16 mouse cellular contexts compared by ENCODE assay signal in genomic region chr1:76658228-76658627, GRCm38 (mm10).
DNase-seq lines count a peak whose midpoint lies in the region; ATAC-seq lines count a peak whose summit lies in the region.
"Had no signal": no experiment of that assay in that cellular context is flagged by ENCODE, and none has a peak within 500 bp of the region (broad histone marks: within the 10 kb centered on the region; RNA-seq: fewer than 3 reads in every experiment).

No protein-coding gene starts in this region.

- H3K9ac ChIP-seq in heart, embryonic 12.5 days = no peak overlapping the region
- H3K9ac ChIP-seq in lung, embryonic 16.5 days (ENCODE audit: low read length) = no peak overlapping the region
- H3K9ac ChIP-seq in liver, embryonic 12.5 days = no peak overlapping the region
- H3K9ac ChIP-seq: embryonic facial prominence, embryonic 15.5 days; neural tube, embryonic 13.5 days had no signal

- no peak overlapping the region for H3K27ac ChIP-seq in heart, embryonic 12.5 days (ENCODE audit: poor library complexity, severe bottlenecking)
- H3K27ac ChIP-seq in lung, embryonic 16.5 days (ENCODE audit: low read length) = no peak overlapping the region
- H3K27ac ChIP-seq in liver, embryonic 12.5 days = no peak overlapping the region
- H3K27ac ChIP-seq: embryonic facial prominence, embryonic 15.5 days; kidney, postnatal 0 days; neural tube, embryonic 13.5 days had no signal

- WGBS in heart, embryonic 12.5 days = 14% methylated on average over 4 of the region's 4 CpGs
- 41% methylated on average over 4 of the region's 4 CpGs for WGBS in lung, embryonic 16.5 days
- WGBS in liver, embryonic 12.5 days (ENCODE audit: insufficient replicate concordance) = 62% methylated on average over 4 of the region's 4 CpGs

- H3K4me2 ChIP-seq in heart, embryonic 12.5 days = no peak overlapping the region
- H3K4me2 ChIP-seq in lung, embryonic 16.5 days (ENCODE audit: low read depth, low read length) = no peak overlapping the region
- H3K4me2 ChIP-seq in liver, embryonic 12.5 days = no peak overlapping the region
- H3K4me2 ChIP-seq: embryonic facial prominence, embryonic 15.5 days; neural tube, embryonic 13.5 days had no signal

- peak; percentile 75 to 85 for DNase-seq in adrenal gland, adult (ENCODE audit: inconsistent age in 2 of 2, low spot score in 1 of 2)
- DNase-seq in adrenal gland, adult 8-10 months = peak; percentile 64
- DNase-seq in layer of hippocampus, postnatal 25 days (ENCODE audit: extremely low spot score in 1 of 2, low spot score in 1 of 2) = no peak
- no peak for DNase-seq in left cerebral cortex, postnatal 4 days
- DNase-seq: gastrocnemius, postnatal 36 days; midbrain, embryonic 14.5 days; right cerebral cortex, postnatal 25 days; thymus, postnatal 36 days had no signal

- H3K4me1 ChIP-seq in heart, embryonic 12.5 days (replicated peaks) = peaks cover 8% of the 10 kb centered on the region
- no peaks in the 10 kb centered on the region for H3K4me1 ChIP-seq in lung, embryonic 16.5 days (replicated peaks; ENCODE audit: control insufficient read depth, insufficient read depth, low read length)
- H3K4me1 ChIP-seq in liver, embryonic 12.5 days = no peaks in the 10 kb centered on the region
- H3K4me1 ChIP-seq: embryonic facial prominence, embryonic 15.5 days; neural tube, embryonic 13.5 days had no signal

- H3K9me3 ChIP-seq in heart, embryonic 12.5 days (replicated peaks) = no peaks in the 10 kb centered on the region
- no peaks in the 10 kb centered on the region for H3K9me3 ChIP-seq in lung, embryonic 16.5 days (ENCODE audit: control insufficient read depth, low read length)
- no peaks in the 10 kb centered on the region for H3K9me3 ChIP-seq in liver, embryonic 12.5 days (replicated peaks)
- H3K9me3 ChIP-seq: embryonic facial prominence, embryonic 15.5 days; neural tube, embryonic 13.5 days had no signal

- no peaks in the 10 kb centered on the region for H3K27me3 ChIP-seq in heart, embryonic 12.5 days (replicated peaks)
- no peaks in the 10 kb centered on the region for H3K27me3 ChIP-seq in lung, embryonic 16.5 days (ENCODE audit: control insufficient read depth, insufficient read depth, low read depth, low read length)
- H3K27me3 ChIP-seq in liver, embryonic 12.5 days (replicated peaks) = no peaks in the 10 kb centered on the region
- H3K27me3 ChIP-seq: CH12.LX; embryonic facial prominence, embryonic 15.5 days; neural tube, embryonic 13.5 days had no signal

- no peak overlapping the region for H3K4me3 ChIP-seq in heart, embryonic 12.5 days
- H3K4me3 ChIP-seq in lung, embryonic 16.5 days (ENCODE audit: low read length) = no peak overlapping the region
- H3K4me3 ChIP-seq in liver, embryonic 12.5 days = no peak overlapping the region
- H3K4me3 ChIP-seq: embryonic facial prominence, embryonic 15.5 days; neural tube, embryonic 13.5 days had no signal

- peak; percentile 39; the same call in 1 of the 2 replicates for ATAC-seq in heart, embryonic 12.5 days (ENCODE audit: insufficient number of reproducible peaks, low FRiP score)
- ATAC-seq in lung, embryonic 16.5 days (ENCODE audit: low read depth) = peak; percentile 88
- no peak for ATAC-seq in liver, embryonic 12.5 days
- ATAC-seq: forebrain, embryonic 14.5 days had no signal

- intact Hi-C loops in left cerebral cortex, postnatal 4 days (cut with DNase I) = no loop called here

- H3K36me3 ChIP-seq in heart, embryonic 12.5 days = no peaks in the 10 kb centered on the region
- no peaks in the 10 kb centered on the region for H3K36me3 ChIP-seq in lung, embryonic 16.5 days (ENCODE audit: control insufficient read depth, insufficient read depth, low read length)
- no peaks in the 10 kb centered on the region for H3K36me3 ChIP-seq in liver, embryonic 12.5 days
- H3K36me3 ChIP-seq: embryonic facial prominence, embryonic 15.5 days; neural tube, embryonic 13.5 days had no signal

Comparison
In these comparisons a context has a peak if more than half of its experiments do, and no peak if none do; other contexts are left out.
1. DNase-seq: peak in adrenal gland, adult (2 of 2) and adrenal gland, adult 8-10 months (single experiment); none in layer of hippocampus, postnatal 25 days (0 of 2) and left cerebral cortex, postnatal 4 days (single experiment).